Mouse (Mus musculus) cerebellum, adult 2 months (tissue): ENCODE measurements around the gene Ccdc28b.

Experiments used
- CTCF ChIP-seq: fragments of 200-500 bp; IDR thresholded peaks from 2 replicates; pipeline ENCODE4 v1.5.1; 2011; ENCODE audit warnings: low read depth, mild to moderate bottlenecking, control low read depth, low read length, moderate library complexity, borderline replicate concordance; ENCODE audit not compliant: insufficient read depth
- POLR2A ChIP-seq: fragments of 200-500 bp; IDR thresholded peaks from 2 replicates; pipeline ENCODE4 v1.6.1; 2011; ENCODE audit warnings: low read length, control low read depth, borderline replicate concordance; ENCODE audit not compliant: insufficient read depth

- TF ChIP-seq CTCF (no peak), POLR2A (no peak)
Measured at GRCm38 (mm10) chr4:129633852-129634251, 10.1 kb upstream of the Ccdc28b start.
